Mouse (Mus musculus): ENCODE results near the gene Brk1.

DNA sequence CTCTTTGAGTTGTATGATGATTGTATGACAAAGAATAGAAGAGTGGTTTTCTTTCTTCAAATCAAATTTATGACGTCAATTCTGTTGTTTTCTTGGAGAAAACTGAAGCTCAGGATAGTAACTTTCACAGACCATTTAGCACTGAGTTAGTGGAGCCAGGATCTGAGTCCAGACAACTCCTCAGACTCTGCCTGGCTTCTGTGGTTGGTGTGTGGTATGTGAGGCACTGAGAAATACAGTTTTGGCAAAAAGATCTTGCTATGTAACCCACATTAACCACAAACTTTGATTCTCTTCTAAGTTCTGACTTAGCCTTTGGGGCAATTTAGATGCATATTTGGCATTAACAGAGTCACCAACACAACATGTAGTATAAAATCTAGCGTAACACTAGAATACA is 11.9 kb upstream of the Brk1 start:
- TF ChIP-seq CTCF (conservative IDR thresholded peaks at IDR 0.05; ENCODE audit: low read length): no peak
- TF ChIP-seq POU5F1 (IDR thresholded peaks at IDR 0.05; ENCODE audit: borderline replicate concordance, low read length): no peak
- TF ChIP-seq NANOG (IDR thresholded peaks at IDR 0.05; ENCODE audit: borderline replicate concordance, low read length): no peak
